Mouse (Mus musculus) spleen, postnatal 14 days (tissue): Measurements from ENCODE around the gene Slc16a2.
"Not testable (repeated sequence)": the region's sequence is repeated elsewhere in the genome, so short reads cannot be mapped to it uniquely, and the experiment has no call there.

Experiments used
- DNase-seq, 2 experiments: peaks; one replicate each; pipeline ENCODE4 v3.0.0; 2021 to 2022; ENCODE audit warnings: low spot score in 2 of 2

Slc16a2 gene

GRCm38 (mm10) chrX:103734041-103734625 is 87.7 kb downstream of the Slc16a2 start:
- no peak for DNase-seq

GRCm38 (mm10) chrX:103733091-103733490 is 88.7 kb downstream of the Slc16a2 start:
- DNase-seq: no peak

GRCm38 (mm10) chrX:103732033-103732703 is 89.6 kb downstream of the Slc16a2 start:
- DNase-seq: no peak

- DNase-seq: no peak
Observed at GRCm38 (mm10) chrX:103722437-103722836, 99.3 kb downstream of the Slc16a2 start.

GRCm38 (mm10) chrX:103719618-103720185 is 102.1 kb downstream of the Slc16a2 start:
- no peak for DNase-seq

GRCm38 (mm10) chrX:103712922-103713321 is 108.9 kb downstream of the Slc16a2 start:
- no peak for DNase-seq

- no peak for DNase-seq
Observed at GRCm38 (mm10) chrX:103709671-103710070, 112.1 kb downstream of the Slc16a2 start.

GRCm38 (mm10) chrX:103708592-103708991 is 113.2 kb downstream of the Slc16a2 start:
- no peak for DNase-seq

- DNase-seq: no peak
Observed at GRCm38 (mm10) chrX:103704611-103705010, 117.2 kb downstream of the Slc16a2 start.

GRCm38 (mm10) chrX:103704024-103704423 is 117.8 kb downstream of the Slc16a2 start:
- DNase-seq: no peak

GRCm38 (mm10) chrX:103697796-103698195 is 124.0 kb downstream of the Slc16a2 start:
- DNase-seq: no peak

GRCm38 (mm10) chrX:103696081-103696519 is 125.7 kb downstream of the Slc16a2 start:
- no peak for DNase-seq

GRCm38 (mm10) chrX:103695165-103695996 is 126.4 kb downstream of the Slc16a2 start:
- DNase-seq: peak in 1 of 2 experiments; percentile 5

- DNase-seq: no peak
Observed at GRCm38 (mm10) chrX:103694787-103695164, 127.0 kb downstream of the Slc16a2 start.

GRCm38 (mm10) chrX:103694381-103694780 is 127.4 kb downstream of the Slc16a2 start:
- DNase-seq: no peak

GRCm38 (mm10) chrX:103692916-103693315 is 128.9 kb downstream of the Slc16a2 start:
- DNase-seq: no peak

- DNase-seq: no peak
Observed at GRCm38 (mm10) chrX:103688551-103688950, 133.2 kb downstream of the Slc16a2 start.

- DNase-seq: no peak
Observed at GRCm38 (mm10) chrX:103674674-103675073, 147.1 kb downstream of the Slc16a2 start.

GRCm38 (mm10) chrX:103673761-103674160 is 148.0 kb downstream of the Slc16a2 start:
- DNase-seq: no peak

GRCm38 (mm10) chrX:103670245-103670644 is 151.5 kb downstream of the Slc16a2 start:
- DNase-seq: no peak

- not testable (repeated sequence) for DNase-seq
Observed at GRCm38 (mm10) chrX:103664445-103664844, 157.3 kb downstream of the Slc16a2 start.

GRCm38 (mm10) chrX:103658985-103659384 is 162.8 kb downstream of the Slc16a2 start:
- no peak for DNase-seq
